Mouse (Mus musculus) forebrain, embryonic 16.5 days (tissue): ENCODE data around the gene Amer1. TPM values are rescaled to one million over a fixed set of nuclear protein-coding genes. Genes with fewer than 3 reads are reported as not detected.

Experiments used
- ATAC-seq: fragments of 200-750 bp; cut with Nextera tagmentation; 2 replicates; pipeline ENCODE4 v1.8.0; 2017; ENCODE audit warnings: mild to moderate bottlenecking, moderate library complexity
- H3K27ac ChIP-seq: fragments of 300-500 bp; sonication (generic); 2 replicates; pipeline ENCODE4 v1.5.1; 2014; ENCODE audit warnings: low read length, control low read depth
- H3K27me3 ChIP-seq: fragments of 300-500 bp; sonication (generic); replicated peaks from 2 replicates; pipeline ENCODE4 v1.6.1; 2014; ENCODE audit warnings: low read length; ENCODE audit not compliant: control insufficient read depth, insufficient read depth
- H3K36me3 ChIP-seq: fragments of 300-500 bp; sonication (generic); 2 replicates; pipeline ENCODE4 v1.6.1; 2014; ENCODE audit not compliant: control insufficient read depth, insufficient read depth
- H3K4me1 ChIP-seq: fragments of 300-500 bp; sonication (generic); replicated peaks from 2 replicates; pipeline ENCODE4 v1.6.1; 2014; ENCODE audit warnings: low read length; ENCODE audit not compliant: control insufficient read depth, insufficient read depth
- H3K4me2 ChIP-seq: fragments of 300-500 bp; sonication (generic); 2 replicates; pipeline ENCODE4 v1.6.1; 2014; ENCODE audit warnings: mild to moderate bottlenecking, low read length, control low read depth
- H3K4me3 ChIP-seq: fragments of 300-500 bp; sonication (generic); replicated peaks from 2 replicates; pipeline ENCODE4 v1.5.1; 2014; ENCODE audit warnings: mild to moderate bottlenecking, low read length, control low read depth
- H3K9ac ChIP-seq: fragments of 300-500 bp; sonication (generic); replicated peaks from 2 replicates; pipeline ENCODE4 v1.6.1; 2014; ENCODE audit warnings: low read depth, low read length, control low read depth
- H3K9me3 ChIP-seq: fragments of 300-500 bp; sonication (generic); 2 replicates; pipeline ENCODE4 v1.6.1; 2016; ENCODE audit warnings: low read length; ENCODE audit not compliant: control insufficient read depth
- whole genome bisulfite sequencing: fragments of 180-500 bp; shearing (Covaris S2); extraction: QIAGEN DNeasy Blood & Tissue Kit; methylation state at CpG from one replicate; pipeline ENCODE4 v1.1.7; 2014; 5-methylcytosine and 5-hydroxymethylcytosine counted together
- polyA plus RNA-seq: library from polyadenylated mRNA; unstranded; fragments of >200 nt; fragmentation: Nextera tagmentation; extraction: Ambion mirVana; gene quantifications from 2 replicates; pipeline ENCODE4 v1.2.1, GENCODE M21; 2015

The Amer1 gene
- polyA plus RNA-seq = 12.3 and 12.7 TPM in 2 replicates

- peak within 1 kb of the TSS; percentile 67 for H3K4me3 ChIP-seq
- H3K27ac ChIP-seq = peak within 1 kb of the TSS; percentile 79
- H3K4me1 ChIP-seq = peaks cover 14% of the 10 kb centered on the region
- no peaks in the 10 kb centered on the region for H3K9me3 ChIP-seq
- WGBS = 15% methylated on average over 19 of the region's 19 CpGs
- no peaks in the 10 kb centered on the region for H3K36me3 ChIP-seq
- peak within 1 kb of the TSS; percentile 64 for H3K4me2 ChIP-seq
- no peaks in the 10 kb centered on the region for H3K27me3 ChIP-seq
- ATAC-seq = peak; percentile 98
- peak within 1 kb of the TSS; percentile 75 for H3K9ac ChIP-seq
Observed at GRCm38 (mm10) chrX:95444776-95445111, at the start of gene Amer1. Gene Amer1 (minus strand): TSS chrX:95444872.

GRCm38 (mm10) chrX:95457166-95457565 is 12.5 kb upstream of the Amer1 start:
- no peak overlapping the region for H3K4me2 ChIP-seq
- H3K9ac ChIP-seq = no peak overlapping the region
- no peak overlapping the region for H3K4me3 ChIP-seq
- no peaks in the 10 kb centered on the region for H3K4me1 ChIP-seq
- no peak for ATAC-seq
- WGBS = 58% methylated on average over 3 of the region's 3 CpGs
- no peak overlapping the region for H3K27ac ChIP-seq
- H3K36me3 ChIP-seq = no peaks in the 10 kb centered on the region
- no peaks in the 10 kb centered on the region for H3K9me3 ChIP-seq
- H3K27me3 ChIP-seq = no peaks in the 10 kb centered on the region

GRCm38 (mm10) chrX:95445866-95446265 is 1.2 kb upstream of the Amer1 start:
- WGBS = 57% methylated on average over 2 of the region's 2 CpGs
- H3K9me3 ChIP-seq = no peaks in the 10 kb centered on the region
- H3K27me3 ChIP-seq = no peaks in the 10 kb centered on the region
- no peak overlapping the region for H3K27ac ChIP-seq
- no peak for ATAC-seq
- no peak overlapping the region for H3K9ac ChIP-seq
- H3K4me3 ChIP-seq = no peak overlapping the region
- H3K4me1 ChIP-seq = peaks cover 14% of the 10 kb centered on the region
- H3K4me2 ChIP-seq = no peak overlapping the region
- no peaks in the 10 kb centered on the region for H3K36me3 ChIP-seq

- H3K4me3 ChIP-seq = peak overlapping the region; percentile 67
- no peaks in the 10 kb centered on the region for H3K27me3 ChIP-seq
- no peak for ATAC-seq
- no peaks in the 10 kb centered on the region for H3K36me3 ChIP-seq
- peak overlapping the region; percentile 75; the same call in 1 of the 2 replicates for H3K9ac ChIP-seq
- WGBS = 35% methylated on average over 3 of the region's 3 CpGs
- H3K4me1 ChIP-seq = peaks cover 14% of the 10 kb centered on the region
- H3K9me3 ChIP-seq = no peaks in the 10 kb centered on the region
- H3K4me2 ChIP-seq = peak overlapping the region; percentile 64
- H3K27ac ChIP-seq = no peak overlapping the region
Observed at GRCm38 (mm10) chrX:95445141-95445540, 469 bp upstream of the Amer1 start.

GRCm38 (mm10) chrX:95443898-95444775 is 535 bp downstream of the Amer1 start:
- Histone ChIP-seq H3K4me2 (peak overlapping the region; percentile 64), H3K4me1 (peaks cover 14% of the 10 kb centered on the region), H3K36me3 (no peaks in the 10 kb centered on the region), H3K9ac (peak overlapping the region; percentile 75), H3K27ac (peak overlapping the region; percentile 79), H3K27me3 (no peaks in the 10 kb centered on the region), H3K9me3 (no peaks in the 10 kb centered on the region), H3K4me3 (peak overlapping the region; percentile 67)
- ATAC-seq = peak; percentile 81
- WGBS = 20% methylated on average over 42 of the region's 42 CpGs

- Histone ChIP-seq H3K36me3 (no peaks in the 10 kb centered on the region), H3K9ac (peak overlapping the region; percentile 75), H3K4me2 (peak overlapping the region; percentile 64), H3K27ac (no peak overlapping the region), H3K9me3 (no peaks in the 10 kb centered on the region), H3K27me3 (no peaks in the 10 kb centered on the region), H3K4me1 (peaks cover 14% of the 10 kb centered on the region), H3K4me3 (peak overlapping the region; percentile 67)
- no peak for ATAC-seq
- 26% methylated on average over 12 of the region's 12 CpGs for WGBS
Observed at GRCm38 (mm10) chrX:95443390-95443789, 1.3 kb downstream of the Amer1 start.

DNA sequence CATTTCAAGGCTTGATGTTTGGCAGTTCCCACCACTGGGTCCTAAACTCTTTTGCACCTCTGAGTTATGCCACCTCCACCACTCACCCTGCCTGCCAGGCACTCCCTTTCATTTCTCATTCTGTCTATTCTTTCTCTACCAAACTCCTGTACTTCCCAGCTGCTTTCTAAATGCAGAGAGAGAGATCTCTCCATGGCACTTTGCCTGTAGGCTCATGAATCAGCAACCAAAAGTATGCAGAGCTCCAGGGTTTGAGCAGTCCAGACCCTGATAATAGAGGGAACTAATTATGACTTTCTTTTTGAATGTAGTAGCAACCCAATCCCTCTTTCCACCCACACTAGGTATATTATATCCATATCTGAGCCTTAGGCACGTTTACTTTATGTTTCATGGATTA is 2.4 kb downstream of the Amer1 start:
- Histone ChIP-seq H3K36me3 (no peaks in the 10 kb centered on the region), H3K4me2 (peak overlapping the region; percentile 64), H3K27me3 (no peaks in the 10 kb centered on the region), H3K9me3 (no peaks in the 10 kb centered on the region), H3K9ac (no peak overlapping the region), H3K4me1 (peaks cover 14% of the 10 kb centered on the region), H3K4me3 (no peak overlapping the region), H3K27ac (no peak overlapping the region)
- 29% methylated on average over 1 of the region's 1 CpGs for WGBS
- no peak for ATAC-seq

GRCm38 (mm10) chrX:95441290-95441689 is 3.4 kb downstream of the Amer1 start:
- Histone ChIP-seq H3K27me3 (no peaks in the 10 kb centered on the region), H3K4me2 (no peak overlapping the region), H3K9me3 (no peaks in the 10 kb centered on the region), H3K4me1 (peaks cover 14% of the 10 kb centered on the region), H3K4me3 (no peak overlapping the region), H3K36me3 (no peaks in the 10 kb centered on the region), H3K9ac (no peak overlapping the region), H3K27ac (no peak overlapping the region)
- ATAC-seq = no peak

GRCm38 (mm10) chrX:95438491-95438890 is 6.2 kb downstream of the Amer1 start:
- 84% methylated on average over 4 of the region's 4 CpGs for WGBS
- Histone ChIP-seq H3K27ac (no peak overlapping the region), H3K4me1 (peaks cover 14% of the 10 kb centered on the region), H3K4me2 (no peak overlapping the region), H3K27me3 (no peaks in the 10 kb centered on the region), H3K36me3 (no peaks in the 10 kb centered on the region), H3K9me3 (no peaks in the 10 kb centered on the region), H3K9ac (no peak overlapping the region), H3K4me3 (no peak overlapping the region)
- no peak for ATAC-seq
